Mouse (Mus musculus) frontal cortex, adult 2 months (tissue): ENCODE data around the gene Pmf1. TPM values are rescaled to one million over a fixed set of nuclear protein-coding genes. Genes with fewer than 3 reads are reported as not detected.
A peak's percentile ranks its signal among the peaks of the same experiment; 100 is the strongest.
"Not testable (repeated sequence)": the region's sequence is repeated elsewhere in the genome, so short reads cannot be mapped to it uniquely, and the experiment has no call there.

Experiments
- DNase-seq, 2 experiments: peaks; one replicate each; pipeline ENCODE4 v3.0.0; 2022; ENCODE audit warnings: low spot score in 1 of 2; ENCODE audit errors: extremely low spot score in 1 of 2
- polyA plus RNA-seq: library from polyadenylated mRNA; depleted of rRNA; stranded (reverse); fragments of >200 nt; gene quantifications from 2 replicates; pipeline ENCODE4 v1.2.3, GENCODE M21; 2012

The Pmf1 gene
- polyA plus RNA-seq, 1 experiment: 12.6 TPM

GRCm38 (mm10) chr3:88440500-88441381, 30.6 kb upstream of the Pmf1 start:
- peak; percentile 48 to 72 for DNase-seq

GRCm38 (mm10) chr3:88439582-88439981, 29.5 kb upstream of the Pmf1 start:
- DNase-seq: no peak

- DNase-seq: no peak
Measured at GRCm38 (mm10) chr3:88437454-88437853, 27.3 kb upstream of the Pmf1 start.

- DNase-seq: peak in 1 of 2 experiments; percentile 42
Measured at GRCm38 (mm10) chr3:88436395-88437201, 26.5 kb upstream of the Pmf1 start.

GRCm38 (mm10) chr3:88435515-88435914, 25.4 kb upstream of the Pmf1 start:
- DNase-seq: peak; percentile 80 to 91

GRCm38 (mm10) chr3:88428639-88429038, 18.5 kb upstream of the Pmf1 start:
- not testable (repeated sequence) for DNase-seq

GRCm38 (mm10) chr3:88427342-88427905, 17.3 kb upstream of the Pmf1 start:
- no peak for DNase-seq

GRCm38 (mm10) chr3:88425708-88426420, 15.7 kb upstream of the Pmf1 start:
- no peak for DNase-seq

- DNase-seq: no peak
Measured at GRCm38 (mm10) chr3:88425330-88425689, 15.2 kb upstream of the Pmf1 start.

GRCm38 (mm10) chr3:88424605-88425329, 14.6 kb upstream of the Pmf1 start, which contains the start of gene Slc25a44:
TSS of gene Slc25a44 (minus strand) at chr3:88425139.
- DNase-seq: peak; percentile 96 to 98

- peak in 1 of 2 experiments; percentile 52 for DNase-seq
Measured at GRCm38 (mm10) chr3:88422020-88422720, 12.0 kb upstream of the Pmf1 start.

GRCm38 (mm10) chr3:88420771-88421170, 10.6 kb upstream of the Pmf1 start:
- no peak for DNase-seq

GRCm38 (mm10) chr3:88418016-88418415, 7.9 kb upstream of the Pmf1 start:
- DNase-seq: no peak

- DNase-seq: no peak
Measured at GRCm38 (mm10) chr3:88415668-88416067, 5.5 kb upstream of the Pmf1 start.

- DNase-seq: no peak
Measured at GRCm38 (mm10) chr3:88412636-88413035, 2.5 kb upstream of the Pmf1 start.

- DNase-seq: no peak
Measured at GRCm38 (mm10) chr3:88411681-88412080, 1.6 kb upstream of the Pmf1 start.

GRCm38 (mm10) chr3:88410645-88411031, 507 bp upstream of the Pmf1 start:
- DNase-seq: no peak

- no peak for DNase-seq
Measured at GRCm38 (mm10) chr3:88408953-88409352, 1.2 kb downstream of the Pmf1 start.

- DNase-seq: no peak
Measured at GRCm38 (mm10) chr3:88407529-88407928, 2.6 kb downstream of the Pmf1 start.
